Mouse (Mus musculus) forelimb bud, embryonic 11.5 days (tissue): ENCODE measurements at regions not wholly inside any gene's neighbourhood (a gene's known extent, or its start where the extent isn't known, plus 50 kb on each side); places are given as distances from the start of the nearest gene placed in this dataset.

Experiments used
- DNase-seq: peaks from one replicate; pipeline ENCODE4 v3.0.0-alpha.2; 2012; ENCODE audit warnings: low read depth, low spot score

DNA sequence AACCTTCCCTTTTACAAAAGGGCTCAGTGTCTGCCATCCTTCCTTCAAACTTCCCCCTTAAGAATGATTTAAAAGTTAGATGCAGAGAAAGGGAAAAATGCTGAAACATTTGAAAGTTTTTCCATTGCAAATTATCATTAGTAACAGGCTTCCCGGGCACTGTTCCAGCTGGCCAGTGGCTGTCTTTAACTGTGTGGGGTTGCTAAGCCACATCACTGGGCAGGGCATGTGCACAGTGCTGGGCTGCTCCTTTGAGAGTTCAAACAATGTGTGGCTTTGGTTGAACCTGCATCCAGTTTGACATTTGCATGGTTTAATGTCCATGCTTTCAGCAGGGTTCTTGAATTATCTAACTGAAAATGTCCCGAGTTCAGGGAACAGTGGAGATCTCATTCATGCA lies 512.1 kb upstream of the Id2 start:
- no peak for DNase-seq

- DNase-seq: no peak
These were observed 508.5 kb upstream of the Id2 start for GRCm38 (mm10) chr12:25605396-25605795.

DNA sequence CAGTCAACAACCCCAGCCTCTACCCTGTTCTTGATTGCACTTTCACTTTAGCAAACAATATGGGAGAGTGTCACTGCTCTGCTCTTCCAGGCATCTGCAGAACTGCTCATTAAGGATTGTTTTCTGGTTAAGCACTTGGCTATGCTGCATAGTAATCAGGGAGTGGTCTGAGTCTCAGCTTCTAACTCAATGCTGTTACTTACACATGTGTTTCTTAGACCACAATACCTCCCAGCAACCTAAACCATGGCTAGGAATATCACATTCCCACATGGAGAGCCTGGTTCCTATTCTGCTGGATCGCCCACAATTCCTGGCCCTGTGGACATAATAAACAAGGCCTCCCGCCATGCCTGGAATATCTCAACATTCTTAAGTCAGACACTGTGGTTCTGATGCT lies 493.3 kb upstream of the Id2 start:
- DNase-seq: no peak

- DNase-seq: no peak
These were observed 488.8 kb upstream of the Id2 start for GRCm38 (mm10) chr12:25585746-25586145.

GRCm38 (mm10) chr12:25579407-25579806 lies 482.5 kb upstream of the Id2 start:
- no peak for DNase-seq

GRCm38 (mm10) chr12:25565131-25565530 lies 468.2 kb upstream of the Id2 start:
- no peak for DNase-seq

- no peak for DNase-seq
These were observed 462.7 kb upstream of the Id2 start for GRCm38 (mm10) chr12:25559601-25560000.

DNA sequence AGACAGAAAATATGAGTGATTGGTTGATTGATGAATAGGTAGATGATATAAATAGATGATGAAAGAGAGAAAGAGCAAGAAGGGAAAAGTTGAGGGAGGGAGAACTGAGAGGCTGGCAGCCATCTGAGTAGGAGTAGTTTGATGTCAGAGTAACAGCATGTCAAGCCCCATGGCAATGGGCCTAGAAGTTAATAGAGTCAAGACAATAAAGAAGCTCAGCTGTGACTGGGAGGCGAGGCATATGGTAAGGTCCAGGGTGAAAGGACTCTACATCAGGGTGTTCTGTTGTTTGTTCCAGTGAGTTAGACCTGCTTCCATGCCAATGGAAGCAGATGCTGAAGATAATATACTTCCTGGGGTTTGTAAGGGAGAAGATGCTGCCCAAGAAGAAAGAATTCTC lies 456.7 kb upstream of the Id2 start:
- DNase-seq: no peak

- no peak for DNase-seq
These were observed 452.8 kb upstream of the Id2 start for GRCm38 (mm10) chr12:25549735-25550134.

GRCm38 (mm10) chr12:25544253-25544652 lies 447.3 kb upstream of the Id2 start:
- DNase-seq: no peak

- DNase-seq: peak; percentile 37
These were observed 437.6 kb upstream of the Id2 start for GRCm38 (mm10) chr12:25534620-25534950.

DNA sequence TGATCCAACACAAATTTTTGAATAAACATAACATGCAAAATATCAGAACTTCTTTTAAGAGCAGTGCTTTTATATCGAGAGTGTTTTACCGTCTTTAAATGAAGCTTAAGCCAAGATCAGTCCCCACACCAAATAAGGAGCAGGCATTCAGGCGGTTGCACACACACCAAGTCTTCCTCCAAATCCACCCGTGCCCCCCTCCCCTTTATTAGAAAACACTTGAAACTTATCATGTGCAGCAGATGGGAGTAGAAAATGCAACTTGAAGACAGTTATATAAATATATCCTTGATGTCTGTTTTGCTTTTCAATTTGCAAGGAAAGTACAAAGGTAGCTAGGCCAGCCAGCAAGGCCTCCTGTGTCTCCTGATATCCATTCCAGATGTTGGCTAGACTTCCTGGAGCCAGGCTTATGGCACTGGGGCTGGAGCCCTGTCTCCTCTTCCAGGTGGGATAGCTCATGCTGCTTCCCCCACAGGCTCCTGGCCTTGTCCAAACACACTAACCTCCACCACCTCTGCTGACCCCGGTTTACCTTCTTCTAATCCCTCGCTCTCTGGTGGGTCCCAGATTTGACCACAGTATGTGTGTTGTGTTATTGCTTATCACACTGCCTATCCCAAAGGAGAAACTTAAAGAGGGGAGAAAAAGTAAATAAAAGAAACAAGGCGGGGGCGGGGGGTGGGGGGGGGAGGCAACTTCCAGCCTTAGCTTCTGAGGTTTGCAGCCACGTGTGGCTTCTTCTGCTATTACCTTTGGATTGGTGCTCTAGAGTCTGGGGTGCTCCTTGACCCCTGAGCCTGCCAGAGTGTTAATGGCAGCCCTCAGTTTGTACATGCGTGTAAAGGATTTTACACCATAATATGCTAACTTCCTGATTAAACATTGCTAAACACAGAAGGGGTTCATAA lies 437.0 kb upstream of the Id2 start:
- DNase-seq: peak; percentile 78

- DNase-seq: no peak
These were observed 433.5 kb upstream of the Id2 start for GRCm38 (mm10) chr12:25530483-25530882.

GRCm38 (mm10) chr12:25529537-25529936 lies 432.6 kb upstream of the Id2 start:
- no peak for DNase-seq

GRCm38 (mm10) chr12:25526639-25527038 lies 429.7 kb upstream of the Id2 start:
- no peak for DNase-seq

GRCm38 (mm10) chr12:25516738-25517137 lies 419.8 kb upstream of the Id2 start:
- DNase-seq: no peak

GRCm38 (mm10) chr12:25513679-25514078 lies 416.7 kb upstream of the Id2 start:
- no peak for DNase-seq

DNA sequence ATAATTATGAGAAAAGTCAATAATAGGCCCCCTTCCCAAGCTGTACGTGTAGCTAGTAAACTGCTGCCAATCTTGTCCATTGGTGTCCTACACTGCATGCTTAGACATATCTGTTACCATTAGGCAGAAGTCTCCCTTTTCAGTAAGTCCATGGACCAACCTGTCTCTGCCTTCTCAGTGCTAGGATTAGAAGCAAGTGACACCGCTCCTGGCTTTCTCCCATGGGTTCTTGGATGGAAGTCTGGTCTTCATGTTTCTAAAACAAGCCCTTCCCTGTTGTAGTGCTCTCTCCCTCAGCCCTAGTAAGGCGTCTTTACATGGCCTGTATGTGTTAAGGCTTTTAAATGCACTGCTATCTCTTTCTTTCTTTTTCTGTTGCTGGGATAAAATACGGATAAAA lies 412.7 kb upstream of the Id2 start:
- DNase-seq: no peak

GRCm38 (mm10) chr12:25493233-25493632 lies 396.3 kb upstream of the Id2 start:
- no peak for DNase-seq

DNA sequence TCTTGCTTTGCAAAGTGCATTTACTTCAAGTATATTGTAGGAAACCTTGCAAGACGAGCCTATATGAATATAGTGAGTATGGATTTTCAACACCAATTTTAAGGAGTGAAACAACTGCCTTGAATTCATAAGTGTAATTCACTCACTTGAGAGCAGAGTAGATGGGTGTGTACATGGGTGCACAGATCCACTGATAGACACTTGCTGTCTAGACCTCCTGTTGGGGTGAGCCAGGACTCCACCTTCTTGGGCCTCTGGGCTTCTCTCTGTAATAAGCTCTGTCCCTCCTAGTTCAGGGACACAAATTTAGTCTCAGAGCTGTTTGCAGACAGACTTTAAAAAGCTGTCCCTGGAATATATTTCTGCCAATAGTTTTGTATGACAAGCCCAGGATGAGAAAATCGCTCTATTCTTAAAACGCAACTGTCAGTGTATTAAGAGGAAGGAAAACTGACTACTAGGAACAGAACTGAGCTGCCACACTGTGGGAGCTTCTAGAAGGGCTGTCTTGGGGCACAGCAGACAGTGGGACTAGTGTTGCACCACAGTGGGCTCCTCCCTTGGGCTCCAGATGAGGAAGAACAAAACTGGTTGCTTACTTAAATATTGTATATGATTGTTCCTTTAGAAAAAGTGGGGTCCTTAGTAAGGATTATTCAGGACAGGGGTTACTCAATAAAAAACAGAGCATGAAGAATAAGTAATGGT lies 395.7 kb upstream of the Id2 start:
- DNase-seq: no peak

- peak; percentile 55 for DNase-seq
These were observed 378.3 kb upstream of the Id2 start for GRCm38 (mm10) chr12:25475180-25475758.

DNA sequence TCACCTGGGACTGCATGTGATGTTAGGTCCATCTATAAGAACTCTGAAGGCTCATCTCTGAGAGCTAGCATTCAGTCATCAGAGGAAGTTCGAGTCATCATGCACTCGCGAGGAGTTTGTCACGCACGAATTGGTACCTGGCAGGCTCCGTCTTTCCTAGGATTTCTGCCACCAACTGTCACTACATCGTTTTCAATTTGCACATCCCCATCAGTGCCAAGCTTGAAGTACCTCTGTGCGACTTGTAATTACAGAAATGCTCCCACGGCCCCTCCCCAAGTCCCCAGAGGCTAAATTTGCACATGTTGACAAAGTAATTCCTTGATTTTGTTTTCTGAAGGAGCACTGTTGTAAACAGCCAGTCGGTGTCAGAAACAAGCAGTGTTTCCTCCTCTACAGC lies 372.2 kb upstream of the Id2 start:
- no peak for DNase-seq

DNA sequence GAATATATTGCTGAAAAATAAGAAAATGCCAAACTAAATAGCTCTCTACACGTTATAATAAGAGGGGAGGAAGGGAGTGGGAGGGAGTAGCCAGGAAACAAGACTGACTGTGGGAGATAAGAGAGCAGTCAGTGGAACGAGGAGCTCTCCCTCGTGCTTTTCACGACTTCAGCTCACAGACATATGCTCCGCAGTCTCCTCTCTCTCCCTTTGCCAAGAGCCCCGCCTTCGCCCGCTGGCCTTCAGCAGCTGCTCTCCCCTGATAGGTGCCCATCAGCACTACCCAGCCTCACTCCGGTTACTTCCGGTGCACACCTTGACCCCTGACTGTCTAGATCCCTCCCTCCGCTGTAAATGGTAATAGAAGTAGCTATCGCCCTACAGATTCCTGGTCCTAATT lies 370.8 kb upstream of the Id2 start:
- no peak for DNase-seq
